Mouse (Mus musculus) liver, embryonic 11.5 days (tissue): ENCODE results near the gene Fgfr2. TPM values are rescaled to one million over a fixed set of nuclear protein-coding genes. Genes with fewer than 3 reads are reported as not detected.

Source experiments
- ATAC-seq: fragments of 200-750 bp; cut with Nextera tagmentation; replicated peaks from 2 replicates; pipeline ENCODE4 v1.8.0; 2017; ENCODE audit warnings: moderate number of reproducible peaks, mild to moderate bottlenecking, moderate TSS enrichment, moderate library complexity; ENCODE audit not compliant: low FRiP score
- DNase-seq: peaks from one replicate; pipeline ENCODE4 v3.0.0-alpha.2; 2017; ENCODE audit warnings: low spot score
- H3K27ac ChIP-seq: fragments of 300-500 bp; sonication (generic); 2 replicates; pipeline ENCODE4 v1.5.1; 2014; ENCODE audit warnings: mild to moderate bottlenecking, low read depth, low read length, control low read depth
- H3K27me3 ChIP-seq: fragments of 300-500 bp; sonication (generic); replicated peaks from 2 replicates; pipeline ENCODE4 v1.6.1; 2014; ENCODE audit warnings: low read length, mixed read lengths; ENCODE audit not compliant: control insufficient read depth, insufficient read depth
- H3K36me3 ChIP-seq: fragments of 300-500 bp; sonication (generic); 2 replicates; pipeline ENCODE4 v1.6.1; 2014; ENCODE audit warnings: mild to moderate bottlenecking, low read length, moderate library complexity, mixed read lengths; ENCODE audit not compliant: control insufficient read depth, insufficient read depth
- H3K4me1 ChIP-seq: fragments of 300-500 bp; sonication (generic); replicated peaks from 2 replicates; pipeline ENCODE4 v1.6.1; 2014; ENCODE audit warnings: low read length, mixed read lengths; ENCODE audit not compliant: control insufficient read depth, insufficient read depth
- H3K4me2 ChIP-seq: fragments of 300-500 bp; sonication (generic); 2 replicates; pipeline ENCODE4 v1.6.1; 2014; ENCODE audit warnings: mild to moderate bottlenecking, control low read depth, moderate library complexity
- H3K4me3 ChIP-seq: fragments of 300-500 bp; sonication (generic); 2 replicates; pipeline ENCODE4 v1.5.1; 2014; ENCODE audit warnings: low read depth, low read length, control low read depth
- H3K9ac ChIP-seq: fragments of 300-500 bp; sonication (generic); 2 replicates; pipeline ENCODE4 v1.6.1; 2014; ENCODE audit warnings: low read depth, low read length, control low read depth
- H3K9me3 ChIP-seq: fragments of 300-500 bp; sonication (generic); 2 replicates; pipeline ENCODE4 v1.6.1; 2016; ENCODE audit warnings: low read length, inconsistent platforms, mixed read lengths; ENCODE audit not compliant: control insufficient read depth
- WGBS: fragments of 180-500 bp; shearing (Covaris S2); extraction: QIAGEN DNeasy Blood & Tissue Kit; methylation state at CpG from one replicate; pipeline ENCODE4 v1.1.7; 2014; 5-methylcytosine and 5-hydroxymethylcytosine counted together
- polyA plus RNA-seq: library from polyadenylated mRNA; unstranded; fragments of >200 nt; fragmentation: Nextera tagmentation; extraction: Ambion mirVana; gene quantifications from 2 replicates; pipeline ENCODE4 v1.2.1, GENCODE M21; 2014

The Fgfr2 gene
- polyA plus RNA-seq, 1 experiment from 2014 or later = 32.6 TPM

- Histone ChIP-seq H3K4me2 (peak overlapping the region; percentile 33), H3K9me3 (no peaks in the 10 kb centered on the region), H3K4me1 (peaks cover 6% of the 10 kb centered on the region), H3K4me3 (peak overlapping the region; percentile 41), H3K9ac (no peak overlapping the region), H3K36me3 (no peaks in the 10 kb centered on the region), H3K27ac (no peak overlapping the region), H3K27me3 (peaks cover 98% of the 10 kb centered on the region)
- DNase-seq = peak; percentile 61
- no peak for ATAC-seq
- WGBS = under 1% methylated on average over 75 of the region's 75 CpGs
Observed at GRCm38 (mm10) chr7:131543623-131544481, 1579.3 kb downstream of the Fgfr2 start.

DNA sequence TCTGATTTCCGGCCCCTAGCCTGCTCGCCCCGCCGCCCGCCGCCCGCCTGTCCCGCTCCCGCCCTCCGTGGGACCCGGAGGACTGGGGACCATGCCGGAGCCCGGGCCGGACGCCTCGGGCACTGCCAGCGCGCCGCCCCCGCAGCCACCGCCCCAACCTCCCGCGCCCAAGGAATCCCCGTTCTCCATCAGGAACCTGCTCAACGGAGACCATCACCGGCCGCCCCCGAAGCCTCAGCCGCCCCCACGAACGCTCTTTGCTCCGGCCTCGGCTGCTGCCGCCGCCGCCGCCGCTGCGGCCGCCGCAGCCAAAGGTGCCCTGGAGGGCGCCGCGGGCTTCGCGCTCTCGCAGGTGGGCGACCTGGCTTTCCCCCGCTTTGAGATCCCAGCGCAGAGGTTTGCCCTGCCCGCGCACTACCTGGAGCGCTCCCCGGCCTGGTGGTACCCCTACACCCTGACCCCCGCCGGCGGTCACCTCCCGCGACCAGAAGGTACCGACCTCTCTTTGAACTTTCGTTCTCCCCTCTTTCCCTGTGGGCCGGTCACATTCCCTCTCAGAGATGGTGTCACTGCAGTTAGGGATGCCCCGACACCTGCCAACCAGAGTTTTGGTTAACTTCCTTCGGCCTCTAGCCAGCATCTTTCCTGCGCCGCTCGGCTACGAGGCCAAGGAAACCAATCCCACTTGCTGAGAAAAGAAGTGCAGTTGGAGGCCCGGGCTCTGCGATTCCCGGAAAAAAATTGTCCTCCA, 1580.1 kb downstream of the Fgfr2 start:
- Histone ChIP-seq H3K4me1 (peaks cover 6% of the 10 kb centered on the region), H3K4me2 (peak overlapping the region; percentile 63), H3K9ac (no peak overlapping the region), H3K9me3 (no peaks in the 10 kb centered on the region), H3K27ac (no peak overlapping the region), H3K36me3 (no peaks in the 10 kb centered on the region), H3K27me3 (peaks cover 98% of the 10 kb centered on the region), H3K4me3 (peak overlapping the region; percentile 41)
- ATAC-seq = no peak
- peak; percentile 55 for DNase-seq
- WGBS = 2% methylated on average over 64 of the region's 71 CpGs

DNA sequence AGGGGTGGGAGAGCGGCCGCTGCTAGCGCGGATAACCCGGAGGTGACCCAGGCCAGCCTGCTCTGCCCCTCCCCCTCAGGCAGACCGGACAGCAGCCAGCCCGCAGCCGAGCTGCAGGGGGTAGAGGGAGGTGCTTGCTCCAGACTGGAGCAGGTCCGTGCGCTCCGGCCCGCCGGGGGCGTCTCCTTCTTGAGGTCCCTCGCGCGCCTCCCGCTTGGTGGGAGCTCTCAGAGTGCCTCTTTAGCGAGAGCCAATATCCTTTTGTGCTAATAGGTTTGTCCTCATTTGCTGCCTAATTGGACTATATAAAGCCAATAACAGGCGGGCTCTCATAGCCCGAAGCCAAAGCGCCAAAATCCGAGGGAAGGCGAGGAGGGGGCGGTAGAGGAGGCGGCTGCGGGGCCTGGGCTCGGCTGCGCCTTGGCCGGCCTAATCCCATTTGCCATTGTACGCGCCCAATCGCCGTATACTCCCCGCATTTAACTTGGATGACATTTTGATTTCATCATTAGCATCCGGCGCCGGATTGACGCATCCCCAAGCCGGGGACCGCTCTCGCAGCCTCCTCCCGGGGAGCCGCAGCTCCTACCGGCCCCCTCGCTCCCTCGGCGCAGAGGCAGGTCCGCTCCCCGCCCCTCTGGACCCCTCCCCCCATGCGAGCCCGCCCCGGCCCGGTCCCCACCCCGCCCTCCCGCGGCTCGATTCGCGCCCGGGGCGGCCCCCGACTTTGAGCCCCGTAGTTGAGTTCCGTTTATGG, 1580.9 kb downstream of the Fgfr2 start, which contains the start of gene Hmx3:
Hmx3 (plus strand) TSS at position 753 of the 757 bp plus-strand sequence.
- H3K4me3 ChIP-seq = peak within 1 kb of the TSS; percentile 41
- peak within 1 kb of the TSS; percentile 63 for H3K4me2 ChIP-seq
- no peaks in the 10 kb centered on the region for H3K36me3 ChIP-seq
- H3K4me1 ChIP-seq = peaks cover 6% of the 10 kb centered on the region
- H3K27me3 ChIP-seq = peaks cover 90% of the 10 kb centered on the region
- no peak within 1 kb of the TSS for H3K9ac ChIP-seq
- DNase-seq (peak; percentile 49), ATAC-seq (no peak)
- H3K9me3 ChIP-seq = no peaks in the 10 kb centered on the region
- no peak within 1 kb of the TSS for H3K27ac ChIP-seq
- 2% methylated on average over 65 of the region's 65 CpGs for WGBS

- peaks cover 82% of the 10 kb centered on the region for H3K27me3 ChIP-seq
- peak overlapping the region; percentile 41 for H3K4me3 ChIP-seq
- no peak overlapping the region for H3K9ac ChIP-seq
- H3K4me2 ChIP-seq = peak overlapping the region; percentile 63
- WGBS = 3% methylated on average over 41 of the region's 41 CpGs
- no peaks in the 10 kb centered on the region for H3K9me3 ChIP-seq
- H3K36me3 ChIP-seq = no peaks in the 10 kb centered on the region
- H3K27ac ChIP-seq = no peak overlapping the region
- DNase-seq (no peak), ATAC-seq (no peak)
- H3K4me1 ChIP-seq = peaks cover 6% of the 10 kb centered on the region
Observed at GRCm38 (mm10) chr7:131541184-131542114, 1581.7 kb downstream of the Fgfr2 start.

DNA sequence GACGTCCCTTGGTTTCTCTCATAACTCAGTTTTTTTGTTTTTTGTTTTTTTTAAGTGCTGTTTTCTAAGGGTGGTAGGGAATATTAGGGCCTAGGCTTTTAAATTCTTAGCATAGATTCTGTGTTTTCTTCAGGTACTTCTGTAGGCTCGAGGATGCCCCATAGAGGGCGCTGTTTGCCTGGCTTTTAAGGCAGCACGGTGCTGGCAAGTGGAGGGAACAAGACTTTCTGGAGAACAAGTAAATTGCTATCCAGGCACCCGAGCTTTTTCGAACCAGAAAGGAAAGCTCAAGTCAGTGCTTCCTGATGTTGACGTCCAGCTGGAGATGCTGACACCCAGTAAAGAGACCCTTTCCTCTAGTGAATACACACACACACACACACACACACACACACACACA, 1583.2 kb downstream of the Fgfr2 start:
- H3K27ac ChIP-seq = no peak overlapping the region
- H3K4me3 ChIP-seq = no peak overlapping the region
- DNase-seq = peak; percentile 58
- no peak overlapping the region for H3K4me2 ChIP-seq
- H3K9me3 ChIP-seq = no peaks in the 10 kb centered on the region
- H3K4me1 ChIP-seq = peaks cover 6% of the 10 kb centered on the region
- ATAC-seq = no peak
- WGBS = 0% methylated on average over 7 of the region's 7 CpGs
- H3K9ac ChIP-seq = no peak overlapping the region
- H3K36me3 ChIP-seq = no peaks in the 10 kb centered on the region
- peaks cover 67% of the 10 kb centered on the region for H3K27me3 ChIP-seq

- DNase-seq (no peak), ATAC-seq (no peak)
- Histone ChIP-seq H3K27me3 (no peaks in the 10 kb centered on the region), H3K4me3 (no peak overlapping the region), H3K9ac (no peak overlapping the region), H3K9me3 (no peaks in the 10 kb centered on the region), H3K4me1 (no peaks in the 10 kb centered on the region), H3K27ac (no peak overlapping the region), H3K4me2 (no peak overlapping the region), H3K36me3 (no peaks in the 10 kb centered on the region)
- 57% methylated on average over 2 of the region's 2 CpGs for WGBS
Observed at GRCm38 (mm10) chr7:131503739-131504138, 1619.4 kb downstream of the Fgfr2 start.

- Histone ChIP-seq H3K4me2 (no peak overlapping the region), H3K9ac (no peak overlapping the region), H3K9me3 (no peaks in the 10 kb centered on the region), H3K4me3 (no peak overlapping the region), H3K4me1 (no peaks in the 10 kb centered on the region), H3K27ac (no peak overlapping the region), H3K27me3 (no peaks in the 10 kb centered on the region), H3K36me3 (no peaks in the 10 kb centered on the region)
- 85% methylated on average over 5 of the region's 5 CpGs for WGBS
- DNase-seq (no peak), ATAC-seq (no peak)
Observed at GRCm38 (mm10) chr7:131478403-131478802, 1644.7 kb downstream of the Fgfr2 start.
